Mouse (Mus musculus): ENCODE data around the gene Atp5l. TPM values are rescaled to one million over a fixed set of nuclear protein-coding genes. Genes with fewer than 3 reads are reported as not detected.
"Not testable (repeated sequence)": the region's sequence is repeated elsewhere in the genome, so short reads cannot be mapped to it uniquely, and the experiment has no call there.

Gene Atp5l
- polyA plus RNA-seq (2014; fragmentation: Nextera tagmentation; extraction: Ambion mirVana), result 667 and 745 TPM in 2 replicates

GRCm38 (mm10) chr9:44920374-44921122 lies at the start of gene Atp5l:
Gene Atp5l (minus strand): TSS chr9:44920742.
- ATAC-seq (ENCODE audit: insufficient number of reproducible peaks, insufficient read depth, low FRiP score, low read depth), result peak; percentile 82
- Histone ChIP-seq H3K9me3 (ENCODE audit: control insufficient read depth, low read depth, low read length) (no peaks in the 10 kb centered on the region), H3K27me3 (ENCODE audit: control insufficient read depth, insufficient read depth, low read length) (no peaks in the 10 kb centered on the region), H3K4me3 (ENCODE audit: low read depth, low read length) (peak within 1 kb of the TSS; percentile 93), H3K27ac (ENCODE audit: low read length) (peak within 1 kb of the TSS; percentile 83), H3K36me3 (ENCODE audit: control insufficient read depth, insufficient read depth, low read length) (no peaks in the 10 kb centered on the region; the same call in 1 of the 2 replicates), H3K4me1 (ENCODE audit: control insufficient read depth, insufficient read depth, low read length) (peaks cover 4% of the 10 kb centered on the region; the same call in 1 of the 2 replicates), H3K9ac (replicated peaks; ENCODE audit: low read depth, low read length) (peak within 1 kb of the TSS; percentile 92), H3K4me2 (replicated peaks; ENCODE audit: low read depth, low read length) (peak within 1 kb of the TSS; percentile 69)
- under 1% methylated on average over 48 of the region's 48 CpGs for WGBS

GRCm38 (mm10) chr9:44969450-44969849 lies 48.9 kb upstream of the Atp5l start:
- 46% methylated on average over 1 of the region's 1 CpGs for WGBS
- Histone ChIP-seq H3K36me3 (ENCODE audit: control insufficient read depth, insufficient read depth, low read length) (no peaks in the 10 kb centered on the region), H3K9me3 (ENCODE audit: control insufficient read depth, low read depth, low read length) (no peaks in the 10 kb centered on the region), H3K27me3 (ENCODE audit: control insufficient read depth, insufficient read depth, low read length) (no peaks in the 10 kb centered on the region), H3K27ac (ENCODE audit: low read length) (no peak overlapping the region), H3K4me1 (ENCODE audit: control insufficient read depth, insufficient read depth, low read length) (peaks cover 4% of the 10 kb centered on the region; the same call in 1 of the 2 replicates), H3K4me2 (replicated peaks; ENCODE audit: low read depth, low read length) (no peak overlapping the region), H3K4me3 (ENCODE audit: low read depth, low read length) (no peak overlapping the region), H3K9ac (replicated peaks; ENCODE audit: low read depth, low read length) (no peak overlapping the region)
- ATAC-seq (ENCODE audit: insufficient number of reproducible peaks, insufficient read depth, low FRiP score, low read depth), result no peak

GRCm38 (mm10) chr9:44967763-44968162 lies 47.2 kb upstream of the Atp5l start:
- whole genome bisulfite sequencing, result 79% methylated on average over 5 of the region's 5 CpGs
- ATAC-seq (ENCODE audit: insufficient number of reproducible peaks, insufficient read depth, low FRiP score, low read depth); H3K27me3 ChIP-seq (ENCODE audit: control insufficient read depth, insufficient read depth, low read length); H3K9me3 ChIP-seq (ENCODE audit: control insufficient read depth, low read depth, low read length); H3K27ac ChIP-seq (ENCODE audit: low read length); H3K4me3 ChIP-seq (ENCODE audit: low read depth, low read length); H3K4me1 ChIP-seq (ENCODE audit: control insufficient read depth, insufficient read depth, low read length); H3K4me2 ChIP-seq (replicated peaks; ENCODE audit: low read depth, low read length); H3K36me3 ChIP-seq (ENCODE audit: control insufficient read depth, insufficient read depth, low read length); H3K9ac ChIP-seq (replicated peaks; ENCODE audit: low read depth, low read length): not testable (repeated sequence)

GRCm38 (mm10) chr9:44966815-44967242 lies 46.3 kb upstream of the Atp5l start:
- WGBS, result 25% methylated on average over 3 of the region's 3 CpGs
- no peak overlapping the region for H3K4me2 ChIP-seq (replicated peaks; ENCODE audit: low read depth, low read length)
- H3K27me3 ChIP-seq (ENCODE audit: control insufficient read depth, insufficient read depth, low read length), result no peaks in the 10 kb centered on the region
- no peaks in the 10 kb centered on the region for H3K9me3 ChIP-seq (ENCODE audit: control insufficient read depth, low read depth, low read length)
- peaks cover 9% of the 10 kb centered on the region; the same call in 1 of the 2 replicates for H3K4me1 ChIP-seq (ENCODE audit: control insufficient read depth, insufficient read depth, low read length)
- no peaks in the 10 kb centered on the region; the same call in 1 of the 2 replicates for H3K36me3 ChIP-seq (ENCODE audit: control insufficient read depth, insufficient read depth, low read length)
- H3K4me3 ChIP-seq (ENCODE audit: low read depth, low read length), result no peak overlapping the region
- no peak overlapping the region for H3K9ac ChIP-seq (replicated peaks; ENCODE audit: low read depth, low read length)
- H3K27ac ChIP-seq (ENCODE audit: low read length), result no peak overlapping the region
- no peak for ATAC-seq (ENCODE audit: insufficient number of reproducible peaks, insufficient read depth, low FRiP score, low read depth)

- Histone ChIP-seq H3K9me3 (ENCODE audit: control insufficient read depth, low read depth, low read length) (no peaks in the 10 kb centered on the region), H3K4me2 (replicated peaks; ENCODE audit: low read depth, low read length) (peak overlapping the region; percentile 82), H3K36me3 (ENCODE audit: control insufficient read depth, insufficient read depth, low read length) (peaks cover 2% of the 10 kb centered on the region), H3K9ac (replicated peaks; ENCODE audit: low read depth, low read length) (no peak overlapping the region), H3K27ac (ENCODE audit: low read length) (no peak overlapping the region), H3K27me3 (ENCODE audit: control insufficient read depth, insufficient read depth, low read length) (no peaks in the 10 kb centered on the region), H3K4me1 (ENCODE audit: control insufficient read depth, insufficient read depth, low read length) (peaks cover 9% of the 10 kb centered on the region; the same call in 1 of the 2 replicates), H3K4me3 (ENCODE audit: low read depth, low read length) (peak overlapping the region; percentile 73)
- no peak for ATAC-seq (ENCODE audit: insufficient number of reproducible peaks, insufficient read depth, low FRiP score, low read depth)
- WGBS, result 15% methylated on average over 10 of the region's 10 CpGs
Observed at GRCm38 (mm10) chr9:44965833-44966466, 45.4 kb upstream of the Atp5l start.

GRCm38 (mm10) chr9:44965126-44965832 lies 44.7 kb upstream of the Atp5l start, which contains the start of gene Ube4a:
Gene Ube4a (minus strand): TSS chr9:44965600.
- Histone ChIP-seq H3K27me3 (ENCODE audit: control insufficient read depth, insufficient read depth, low read length) (no peaks in the 10 kb centered on the region), H3K27ac (ENCODE audit: low read length) (no peak within 1 kb of the TSS), H3K4me2 (replicated peaks; ENCODE audit: low read depth, low read length) (peak within 1 kb of the TSS; percentile 82), H3K4me3 (ENCODE audit: low read depth, low read length) (peak within 1 kb of the TSS; percentile 73), H3K9me3 (ENCODE audit: control insufficient read depth, low read depth, low read length) (no peaks in the 10 kb centered on the region), H3K9ac (replicated peaks; ENCODE audit: low read depth, low read length) (peak within 1 kb of the TSS; percentile 60), H3K36me3 (ENCODE audit: control insufficient read depth, insufficient read depth, low read length) (peaks cover 4% of the 10 kb centered on the region), H3K4me1 (ENCODE audit: control insufficient read depth, insufficient read depth, low read length) (peaks cover 9% of the 10 kb centered on the region; the same call in 1 of the 2 replicates)
- peak; percentile 95 for ATAC-seq (ENCODE audit: insufficient number of reproducible peaks, insufficient read depth, low FRiP score, low read depth)
- under 1% methylated on average over 39 of the region's 39 CpGs for WGBS

GRCm38 (mm10) chr9:44954432-44954831 lies 33.9 kb upstream of the Atp5l start:
- no peaks in the 10 kb centered on the region for H3K4me1 ChIP-seq (ENCODE audit: control insufficient read depth, insufficient read depth, low read length)
- H3K27me3 ChIP-seq (ENCODE audit: control insufficient read depth, insufficient read depth, low read length), result no peaks in the 10 kb centered on the region
- no peaks in the 10 kb centered on the region for H3K9me3 ChIP-seq (ENCODE audit: control insufficient read depth, low read depth, low read length)
- H3K27ac ChIP-seq (ENCODE audit: low read length), result no peak overlapping the region
- H3K4me3 ChIP-seq (ENCODE audit: low read depth, low read length), result no peak overlapping the region
- no peak overlapping the region for H3K4me2 ChIP-seq (replicated peaks; ENCODE audit: low read depth, low read length)
- WGBS, result 86% methylated on average over 3 of the region's 3 CpGs
- ATAC-seq (ENCODE audit: insufficient number of reproducible peaks, insufficient read depth, low FRiP score, low read depth), result no peak
- H3K36me3 ChIP-seq (ENCODE audit: control insufficient read depth, insufficient read depth, low read length), result peaks cover 62% of the 10 kb centered on the region
- no peak overlapping the region for H3K9ac ChIP-seq (replicated peaks; ENCODE audit: low read depth, low read length)

GRCm38 (mm10) chr9:44947836-44948235 lies 27.3 kb upstream of the Atp5l start:
- Histone ChIP-seq H3K9ac (replicated peaks; ENCODE audit: low read depth, low read length) (no peak overlapping the region), H3K36me3 (ENCODE audit: control insufficient read depth, insufficient read depth, low read length) (peaks cover 78% of the 10 kb centered on the region), H3K27me3 (ENCODE audit: control insufficient read depth, insufficient read depth, low read length) (no peaks in the 10 kb centered on the region), H3K4me1 (ENCODE audit: control insufficient read depth, insufficient read depth, low read length) (no peaks in the 10 kb centered on the region), H3K4me3 (ENCODE audit: low read depth, low read length) (no peak overlapping the region), H3K4me2 (replicated peaks; ENCODE audit: low read depth, low read length) (no peak overlapping the region), H3K27ac (ENCODE audit: low read length) (no peak overlapping the region), H3K9me3 (ENCODE audit: control insufficient read depth, low read depth, low read length) (no peaks in the 10 kb centered on the region)
- ATAC-seq (ENCODE audit: insufficient number of reproducible peaks, insufficient read depth, low FRiP score, low read depth), result no peak
- WGBS, result 90% methylated on average over 5 of the region's 5 CpGs
